Mouse (Mus musculus): Measurements from ENCODE around the gene Magoh.

Gene Magoh

DNA sequence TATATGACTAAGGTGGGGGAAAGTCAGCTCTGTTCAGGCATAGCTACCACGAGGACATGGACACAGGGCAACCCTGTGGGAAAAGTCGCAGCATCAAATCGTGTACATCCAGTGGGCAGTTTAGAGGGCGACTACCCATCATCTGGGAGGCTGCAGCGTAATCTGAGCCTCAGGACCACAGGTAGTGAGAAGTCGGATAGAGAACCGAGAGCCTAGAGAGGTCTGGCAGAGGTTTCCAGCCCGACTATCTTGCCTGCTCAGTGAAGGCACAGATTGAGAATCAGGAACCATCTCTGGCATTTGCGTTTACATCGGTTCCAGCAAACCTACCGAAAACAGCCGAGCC lies 9.8 kb downstream of the Magoh start:
- no peak for DNase-seq (ENCODE audit: low read depth, low spot score)

DNA sequence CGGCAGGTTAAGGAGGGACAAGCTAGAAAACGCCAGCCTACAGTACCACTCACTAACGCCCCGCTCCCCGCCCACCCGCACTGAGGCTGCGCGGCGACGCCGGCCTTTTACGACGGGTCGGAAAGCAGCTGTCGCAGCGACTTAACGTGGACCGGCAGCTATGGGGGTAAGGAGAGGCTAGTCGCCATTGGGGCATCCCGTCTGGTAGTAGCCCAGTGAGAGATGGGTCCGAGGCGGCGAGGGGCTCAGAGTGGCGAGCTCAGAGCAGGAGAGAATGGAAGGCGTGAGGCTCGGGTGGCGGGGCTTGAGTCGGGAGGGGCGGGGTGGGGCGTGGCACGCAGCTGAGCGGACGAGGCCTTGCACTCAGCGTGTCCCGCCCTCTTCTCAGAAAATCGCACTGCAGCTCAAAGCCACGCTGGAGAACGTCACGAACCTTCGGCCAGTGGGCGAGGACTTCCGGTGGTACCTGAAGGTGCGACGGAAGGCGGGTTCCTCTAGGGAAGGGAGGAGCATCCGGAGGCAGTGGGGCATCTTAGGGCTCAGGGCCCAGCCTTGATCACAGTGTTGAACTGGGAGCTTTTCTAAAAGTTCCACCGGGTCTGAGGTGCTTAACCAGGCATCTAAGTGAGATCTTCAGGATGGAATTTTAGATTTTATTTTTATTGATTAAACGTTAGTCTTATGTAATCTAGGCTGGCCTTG lies 10.3 kb downstream of the Magoh start, which contains the start of gene 0610037L13Rik:
0610037L13Rik (plus strand) TSS at position 83 of the 702 bp plus-strand sequence.
- DNase-seq (ENCODE audit: low read depth, low spot score): peak; percentile 98

DNA sequence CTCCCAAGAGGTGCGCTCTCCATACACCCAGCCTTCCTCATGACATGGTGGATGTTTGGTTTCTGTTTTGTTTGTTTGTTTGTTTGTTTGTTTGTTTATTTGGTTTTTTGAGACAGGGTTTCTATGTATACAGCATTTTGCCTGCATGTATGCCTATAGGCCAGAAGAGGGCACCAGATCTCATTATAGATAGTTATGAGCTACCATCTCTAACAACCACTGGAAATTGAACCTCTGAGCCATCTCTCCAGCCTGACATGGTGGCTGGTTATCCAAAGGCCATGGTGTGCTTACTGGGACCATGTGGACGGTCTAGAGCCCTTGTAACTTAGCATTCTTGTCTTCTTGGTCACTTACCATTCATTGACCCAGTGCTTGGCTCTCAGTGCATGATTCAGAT lies 13.1 kb downstream of the Magoh start:
- DNase-seq (ENCODE audit: low read depth, low spot score): no peak

DNA sequence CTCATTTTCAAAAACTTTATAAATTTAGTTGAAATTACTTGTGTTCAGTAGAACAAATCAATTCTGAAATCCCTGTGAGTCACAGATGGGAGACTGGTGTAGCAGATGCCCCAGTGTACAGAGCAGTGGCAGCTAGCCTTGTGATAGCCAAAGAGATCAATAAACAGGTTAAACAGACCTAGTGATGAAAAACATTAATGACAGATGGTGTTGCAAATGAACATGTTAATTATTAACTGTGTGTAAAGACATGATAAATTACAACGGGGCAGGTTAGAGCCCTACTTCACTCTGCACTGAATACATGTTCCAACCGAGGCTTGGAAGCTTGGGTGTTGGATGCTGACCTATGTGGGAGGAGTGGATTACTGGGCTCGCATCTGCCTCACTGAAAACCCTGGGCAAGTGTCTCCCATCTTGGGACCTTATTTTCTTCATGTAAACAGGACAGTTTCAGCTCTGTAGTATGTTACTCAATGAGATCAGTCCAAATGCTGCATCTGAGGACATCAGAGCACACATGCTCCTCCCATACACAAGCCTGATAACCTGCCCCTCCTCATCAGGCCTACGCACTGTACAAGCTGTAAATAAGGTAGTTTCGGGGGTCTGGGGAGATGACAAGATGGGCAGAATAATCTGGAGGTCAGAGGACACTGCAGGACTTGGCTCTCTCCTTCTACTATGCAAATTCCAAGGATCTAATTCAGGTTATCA lies 19.8 kb downstream of the Magoh start:
- no peak for DNase-seq (ENCODE audit: low read depth, low spot score)

DNA sequence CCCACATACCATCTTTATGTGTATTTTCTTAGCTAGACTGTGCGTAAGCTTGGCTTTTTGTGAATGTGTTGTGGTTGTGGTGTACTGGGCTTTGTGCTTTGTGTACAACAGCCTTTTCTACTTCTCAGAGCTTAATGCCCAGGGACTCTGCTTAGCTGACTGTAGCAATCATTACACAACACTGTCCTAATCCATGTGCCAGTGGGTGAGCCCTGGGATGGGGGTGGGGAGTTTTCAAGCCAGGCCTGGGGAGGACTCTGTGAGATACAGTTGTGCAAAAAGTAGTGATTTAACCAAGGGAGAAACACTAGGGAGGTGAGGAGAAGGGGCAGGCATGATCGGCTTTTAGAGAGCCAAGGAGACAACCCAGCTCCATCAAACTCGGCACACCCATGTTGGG lies 20.7 kb downstream of the Magoh start:
- DNase-seq (ENCODE audit: low read depth, low spot score): no peak

DNA sequence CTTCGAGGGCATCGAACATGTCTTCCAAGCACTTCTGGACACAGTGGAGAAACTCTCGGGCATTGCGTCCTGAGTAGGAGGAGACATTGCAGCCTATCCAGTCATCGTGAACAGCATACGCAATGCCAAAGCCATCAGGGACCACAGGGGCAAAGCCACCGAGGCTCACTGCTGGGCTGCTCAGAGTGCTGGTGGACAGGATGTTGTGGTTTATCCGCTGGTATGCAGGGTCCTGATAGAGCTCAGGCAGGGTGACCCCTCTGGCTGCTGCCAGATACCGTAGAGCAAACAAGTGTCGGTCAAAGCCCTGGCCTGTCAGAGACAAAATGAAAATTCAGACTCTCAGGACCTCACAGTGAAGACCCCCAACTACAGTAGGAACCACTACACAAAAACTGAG lies 24.7 kb downstream of the Magoh start:
- no peak for DNase-seq (ENCODE audit: low read depth, low spot score)

DNA sequence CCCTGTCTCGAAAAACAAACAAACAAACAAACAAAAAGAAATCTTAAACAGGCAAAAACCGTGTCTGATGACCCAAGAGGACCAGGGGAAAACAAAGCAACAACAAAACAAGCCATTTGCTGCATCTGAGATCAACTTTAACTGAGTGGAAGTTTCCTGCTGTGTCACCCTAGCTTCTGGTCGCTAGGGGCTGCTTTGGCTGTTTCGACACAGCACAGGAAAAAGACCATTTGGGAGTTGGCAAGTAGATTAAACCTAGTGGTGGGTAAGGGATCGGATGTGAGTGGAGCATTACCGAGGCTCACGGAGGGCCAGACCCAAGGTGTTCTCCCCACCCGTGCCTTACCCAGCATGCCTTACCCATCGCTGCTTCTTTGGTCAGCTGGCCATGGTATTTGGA lies 27.0 kb downstream of the Magoh start:
- DNase-seq (ENCODE audit: low read depth, low spot score): peak; percentile 53

DNA sequence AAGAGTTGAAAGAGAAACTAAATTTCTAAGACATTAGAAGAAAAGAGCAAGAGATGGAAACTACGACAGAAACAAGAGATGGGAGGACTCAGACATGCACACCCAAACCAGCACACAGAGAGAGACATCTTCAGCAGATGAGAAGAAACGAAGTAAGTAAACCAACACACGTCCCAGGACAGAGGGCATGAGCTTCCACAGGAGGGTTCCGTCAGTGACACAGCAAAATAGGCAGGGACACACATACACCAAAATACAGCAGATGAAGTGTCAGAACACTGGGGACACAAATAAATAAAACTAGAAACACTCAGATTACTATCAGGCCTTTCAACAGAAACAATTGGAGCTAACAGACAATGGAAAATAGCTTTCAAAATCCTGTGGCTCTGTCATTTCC lies 30.5 kb downstream of the Magoh start:
- DNase-seq (ENCODE audit: low read depth, low spot score): no peak

DNA sequence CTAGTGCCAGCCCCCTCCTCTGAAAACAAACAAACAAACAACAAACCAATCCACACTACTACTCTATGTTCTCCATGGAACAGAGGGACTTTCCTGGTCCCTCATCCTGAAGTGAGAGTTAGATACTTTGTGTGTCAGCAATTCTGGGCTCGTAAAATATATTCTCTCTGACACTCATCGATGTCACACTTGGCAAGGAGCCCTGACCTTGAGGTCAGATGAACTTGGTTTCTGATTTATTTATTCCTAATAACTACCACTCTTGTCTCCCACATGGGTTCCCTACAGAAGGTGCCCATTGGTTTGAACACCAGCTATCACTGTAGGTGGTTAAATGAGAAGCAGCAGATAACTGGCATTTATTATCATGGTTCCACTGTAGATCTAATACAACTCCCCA lies 40.8 kb downstream of the Magoh start:
- no peak for DNase-seq (ENCODE audit: low read depth, low spot score)

DNA sequence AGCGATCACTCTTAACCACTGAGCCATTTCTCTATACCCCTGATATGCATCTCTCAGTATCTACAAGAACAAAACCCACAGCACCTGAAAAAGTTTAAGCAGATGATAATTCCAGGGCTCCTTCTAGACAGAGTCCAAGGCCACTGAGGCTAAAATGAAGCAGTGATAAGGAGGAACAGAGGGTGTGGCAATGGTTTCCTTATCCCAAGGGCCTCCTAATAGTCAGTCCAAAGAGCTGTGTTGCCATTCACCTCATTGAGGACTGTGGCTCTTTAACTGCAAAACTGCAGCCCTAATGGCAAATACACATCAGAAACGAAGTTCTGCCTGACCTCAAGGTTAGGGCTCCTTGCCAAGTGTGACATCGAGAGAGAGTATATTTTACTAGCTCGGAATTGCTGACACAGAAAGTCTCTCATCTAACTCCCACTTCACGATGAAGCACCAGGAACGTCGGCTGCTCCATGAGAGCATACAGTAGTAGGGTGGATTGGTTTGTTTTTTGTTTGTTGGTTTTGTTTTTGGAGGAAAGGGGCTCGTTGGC lies 41.7 kb downstream of the Magoh start:
- DNase-seq (ENCODE audit: low read depth, low spot score): no peak

DNA sequence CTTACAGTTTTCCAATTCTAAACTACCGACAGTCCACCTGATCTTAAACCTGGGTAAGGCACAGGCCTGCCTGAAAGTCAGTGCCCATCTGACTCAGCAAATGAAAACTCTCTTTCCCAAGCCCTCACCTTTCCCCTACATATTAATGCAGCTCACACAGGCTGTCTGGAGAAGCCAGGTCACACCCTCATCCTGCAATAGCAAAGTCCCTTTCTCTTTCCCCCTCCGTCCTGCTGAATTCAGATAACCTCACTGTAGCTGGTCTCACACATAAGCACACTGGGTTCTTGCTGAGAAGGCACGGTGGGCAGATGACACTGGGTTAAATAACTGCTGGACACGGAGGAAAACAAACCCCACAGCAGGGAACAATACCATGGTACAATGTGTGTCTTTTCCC lies 42.4 kb downstream of the Magoh start:
- DNase-seq (ENCODE audit: low read depth, low spot score): no peak

DNA sequence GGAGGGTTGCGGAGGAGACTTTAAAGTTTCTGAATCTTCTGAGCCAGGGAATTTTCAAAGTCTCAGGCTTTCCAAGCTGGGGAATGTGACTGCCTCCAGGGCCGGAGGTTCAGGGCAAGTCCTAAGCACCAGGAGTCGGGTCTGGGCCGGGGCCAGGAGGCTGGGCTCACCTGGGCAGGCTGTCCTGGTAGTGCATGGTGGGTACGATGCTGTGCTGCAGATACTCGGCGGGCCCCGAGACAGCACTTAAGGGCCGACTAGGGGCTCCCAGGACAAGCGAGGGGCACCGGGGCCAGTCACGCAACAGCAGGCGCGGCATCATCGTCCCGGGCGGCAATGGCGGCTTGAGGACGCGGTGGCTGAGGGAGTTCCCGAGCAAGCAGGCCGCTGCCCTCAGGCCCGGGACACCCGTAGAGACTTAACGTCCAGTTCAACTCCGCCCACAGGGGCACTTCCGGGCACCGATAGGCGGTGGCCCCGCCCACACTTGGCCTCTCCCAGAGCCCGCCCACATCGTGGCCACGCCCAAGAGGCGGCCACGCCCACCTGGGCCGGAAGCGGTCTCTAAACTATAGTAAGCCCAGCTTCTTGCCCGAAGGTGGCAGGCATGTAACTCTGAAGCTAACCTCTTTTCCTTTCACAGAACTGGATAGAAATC lies 43.7 kb downstream of the Magoh start, which contains the start of gene Cpt2:
Cpt2 (minus strand) TSS at position 466 of the 658 bp plus-strand sequence.
- DNase-seq (ENCODE audit: low read depth, low spot score): peak; percentile 89

DNA sequence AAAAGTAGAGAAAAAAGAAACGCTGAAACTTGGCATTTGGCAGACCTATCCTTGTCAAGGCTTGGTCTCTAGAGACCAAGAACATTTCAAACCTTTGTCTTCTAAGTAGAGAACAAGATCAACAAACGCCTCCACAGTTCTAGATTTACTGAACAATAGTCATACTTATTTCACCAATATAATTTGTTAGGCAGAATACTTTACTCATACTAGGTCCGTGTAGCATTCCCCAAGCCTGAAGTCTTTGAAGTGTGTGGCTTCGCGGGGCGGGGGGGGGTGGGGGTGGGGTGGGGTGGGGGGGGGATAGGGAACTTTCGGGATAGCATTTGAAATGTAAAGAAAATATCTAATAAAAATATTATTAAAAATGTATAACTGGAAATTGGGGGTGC lies 44.2 kb downstream of the Magoh start:
- no peak for DNase-seq (ENCODE audit: low read depth, low spot score)

DNA sequence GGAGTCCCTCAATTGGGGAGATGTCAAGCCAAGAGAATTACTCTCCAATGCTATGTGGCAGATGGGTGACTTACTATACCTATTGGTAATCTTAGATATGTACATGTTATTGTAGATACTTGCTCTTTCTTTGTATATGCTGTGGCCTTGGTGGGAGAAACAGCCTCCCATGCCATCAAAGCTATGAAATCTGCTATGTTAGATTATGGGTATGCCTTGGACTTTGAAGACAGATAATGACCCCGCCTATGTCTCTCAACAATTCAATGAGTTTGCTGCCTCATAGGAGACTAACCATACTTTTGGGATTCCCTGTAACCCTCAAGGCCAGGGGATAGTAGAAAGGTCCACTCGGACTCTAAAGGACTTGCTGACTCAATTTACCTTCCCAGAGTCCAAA lies 48.7 kb downstream of the Magoh start:
- no peak for DNase-seq (ENCODE audit: low read depth, low spot score)

DNA sequence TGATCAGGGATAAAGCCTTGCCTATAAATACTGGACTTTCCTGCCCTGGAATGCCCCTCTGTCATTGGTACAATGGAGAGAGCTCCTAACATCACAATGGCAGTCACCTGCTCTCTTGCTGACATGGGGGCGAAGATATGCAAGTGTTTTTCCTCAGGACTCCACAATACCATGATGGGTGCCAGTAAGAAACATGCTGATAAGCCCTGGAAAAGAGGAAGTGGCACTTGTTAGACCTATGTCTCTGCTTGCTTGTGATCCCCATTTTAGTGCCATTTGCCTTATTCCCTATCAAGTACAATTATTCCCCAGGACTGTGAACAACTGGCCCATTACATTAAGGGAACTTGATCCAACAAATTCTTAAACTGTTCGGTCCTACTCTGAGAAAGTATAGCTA lies 49.2 kb downstream of the Magoh start:
- DNase-seq (ENCODE audit: low read depth, low spot score): no peak

DNA sequence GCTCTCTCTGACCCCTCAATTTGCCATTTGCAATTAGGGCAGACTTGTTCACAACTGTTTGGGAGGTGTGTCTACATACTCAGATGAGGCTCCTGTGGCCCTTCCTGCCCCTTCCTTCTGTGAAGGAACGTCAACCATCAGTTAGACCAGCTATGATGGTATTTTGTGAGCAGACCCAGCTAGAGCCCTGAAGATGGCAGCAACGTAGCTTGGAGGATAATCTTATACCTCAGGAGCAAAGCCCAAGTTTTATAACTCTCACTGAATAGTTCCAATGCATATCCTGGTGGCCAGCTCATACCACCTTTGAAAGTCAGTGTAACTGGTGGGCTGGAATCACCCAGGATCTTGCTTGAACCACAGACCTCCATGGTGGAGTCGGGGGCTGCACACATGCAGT lies 51.9 kb downstream of the Magoh start:
- no peak for DNase-seq (ENCODE audit: low read depth, low spot score)

DNA sequence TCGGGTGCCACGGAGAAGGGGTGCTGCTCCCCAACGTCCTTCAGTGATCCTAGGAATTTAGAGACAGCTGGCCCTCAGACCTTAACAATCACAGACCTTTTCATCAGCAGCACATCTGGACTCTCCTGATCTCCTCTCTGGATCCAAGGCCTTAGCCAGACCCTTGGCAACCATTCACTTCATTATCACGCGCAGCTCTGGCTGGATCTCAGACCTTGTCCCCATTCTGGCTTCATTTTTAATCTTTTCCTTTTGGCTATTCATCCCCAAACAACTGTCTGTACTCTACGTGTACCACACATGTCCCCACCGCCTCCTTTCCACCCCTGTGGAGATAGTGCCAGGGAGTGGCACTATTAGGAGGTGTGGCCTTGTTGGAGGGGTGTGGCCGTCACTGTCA lies 53.7 kb downstream of the Magoh start:
- DNase-seq (ENCODE audit: low read depth, low spot score): no peak

DNA sequence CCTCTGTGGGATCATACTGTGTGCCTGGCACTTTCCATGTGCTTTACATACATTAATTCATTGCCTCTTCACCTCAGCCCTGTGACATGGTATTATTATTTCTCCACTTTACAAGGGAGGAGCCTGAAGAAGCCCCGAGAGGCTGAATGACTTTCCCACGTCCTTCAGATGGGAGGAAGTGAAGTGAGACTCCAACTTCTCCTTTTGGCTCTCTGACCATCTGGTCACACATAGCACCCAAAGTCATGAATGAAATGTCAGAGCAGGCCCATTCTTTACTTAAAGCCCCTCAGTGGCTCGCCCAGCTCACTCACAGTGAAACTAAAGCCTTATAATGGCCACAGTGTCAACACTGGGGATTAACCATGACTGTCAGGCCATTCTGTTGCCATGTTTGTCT lies 55.7 kb downstream of the Magoh start:
- DNase-seq (ENCODE audit: low read depth, low spot score): no peak
